In genomic region chr1:180942166-180943031, GRCm38 (mm10) we compare ENCODE assay signal across 8 mouse cellular contexts. TPM values are rescaled to one million over a fixed set of nuclear protein-coding genes. Genes with fewer than 3 reads are reported as not detected.
DNase-seq lines count a peak whose midpoint lies in the region; ATAC-seq and TF ChIP-seq lines count a peak whose summit lies in the region.

Gene Tmem63a, plus strand, starts transcription at chr1:180942344.

- H3K4me2 ChIP-seq in forebrain, postnatal 0 days (ENCODE audit: low read depth): peak within 1 kb of the TSS; percentile 98

- no peaks in the 10 kb centered on the region for H3K4me1 ChIP-seq in forebrain, postnatal 0 days (ENCODE audit: insufficient read depth)

- no peaks in the 10 kb centered on the region for H3K9me3 ChIP-seq in forebrain, postnatal 0 days (ENCODE audit: low read length)

- H3K9ac ChIP-seq in forebrain, postnatal 0 days: peak within 1 kb of the TSS; percentile 45

- peaks cover 35% of the 10 kb centered on the region for H3K27me3 ChIP-seq in forebrain, postnatal 0 days (ENCODE audit: insufficient read depth, low read length)

- H3K36me3 ChIP-seq in forebrain, postnatal 0 days (ENCODE audit: insufficient read depth): no peaks in the 10 kb centered on the region

- TF ChIP-seq CTCF in forebrain, postnatal 0 days (IDR thresholded peaks at IDR 0.05; ENCODE audit: low read depth): no peak
- no peak for TF ChIP-seq CTCF in layer of hippocampus, adult 2 months (conservative IDR thresholded peaks at IDR 0.05)

- H3K4me3 ChIP-seq in forebrain, postnatal 0 days (ENCODE audit: low read depth, low read length): peak within 1 kb of the TSS; percentile 55
- H3K4me3 ChIP-seq in layer of hippocampus, adult 2 months: peak within 1 kb of the TSS; percentile 67

- ATAC-seq in forebrain, postnatal 0 days: peak; percentile 32; the same call in 1 of the 2 replicates

- WGBS in forebrain, postnatal 0 days: 3% methylated on average over 72 of the region's 73 CpGs

- peak; percentile 68 for DNase-seq in ES-CJ7 (ENCODE audit: low read depth, low spot score)
- peak; percentile 57 for DNase-seq in c-Kit-negative CD71-positive TER-119-positive erythroid progenitor cells, embryonic 14.5 days (ENCODE audit: low read depth, low spot score)
- peak; percentile 31 for DNase-seq in forebrain, postnatal 0 days
- DNase-seq in heart, postnatal 4 days: peak; percentile 81
- DNase-seq in layer of hippocampus, adult 2 months (ENCODE audit: low spot score in 2 of 2): peak in 1 of 2 experiments; percentile 18
- DNase-seq in lung, postnatal 10 days: peak; percentile 87
- DNase-seq in ovary, postnatal 10 days (ENCODE audit: low spot score): peak; percentile 61
- DNase-seq in thymus, postnatal 36 days: peak; percentile 70 to 74

- H3K27ac ChIP-seq in forebrain, postnatal 0 days (ENCODE audit: low read depth, low read length): no peak within 1 kb of the TSS
- H3K27ac ChIP-seq in layer of hippocampus, adult 2 months: peak within 1 kb of the TSS; percentile 86

RNA-seq across cellular contexts. Expression of gene Tmem63a, which starts in this region (rescaled TPM):
- total RNA-seq in forebrain, postnatal 0 days (2014; rRNA removed): 1.3 and 3.2 TPM in 2 replicates
- polyA plus RNA-seq in forebrain, postnatal 0 days (2015; fragmentation: Nextera tagmentation; extraction: Ambion mirVana): 1.8 and 2.1 TPM in 2 replicates
- 10 to 100 TPM; 17.7 to 18.0 TPM for total RNA-seq in heart, postnatal 4 days (2021)
- 10 to 100 TPM; 20.4 to 23.8 TPM for total RNA-seq in layer of hippocampus, adult 2 months (2021)
